Comparison of ENCODE assay signal across 7 mouse cellular contexts in genomic region chr11:115813507-115814296, GRCm38 (mm10). TPM values are rescaled to one million over a fixed set of nuclear protein-coding genes. Genes with fewer than 3 reads are reported as not detected.
DNase-seq lines count a peak whose midpoint lies in the region; ATAC-seq lines count a peak whose summit lies in the region.

Caskin2 (minus strand) TSS chr11:115813639.

- under 1% methylated on average over 42 of the region's 44 CpGs for WGBS in intestine, embryonic 16.5 days
- under 1% methylated on average over 41 of the region's 44 CpGs for WGBS in midbrain, embryonic 11.5 days

- H3K4me2 ChIP-seq in intestine, embryonic 16.5 days (ENCODE audit: low read depth, low read length), result peak within 1 kb of the TSS; percentile 90
- peak within 1 kb of the TSS; percentile 89 for H3K4me2 ChIP-seq in midbrain, embryonic 11.5 days

- peak within 1 kb of the TSS; percentile 95 for H3K9ac ChIP-seq in intestine, embryonic 16.5 days (ENCODE audit: low read depth, low read length)
- H3K9ac ChIP-seq in midbrain, embryonic 11.5 days (ENCODE audit: low read length), result peak within 1 kb of the TSS; percentile 80

- peaks cover 53% of the 10 kb centered on the region for H3K4me1 ChIP-seq in intestine, embryonic 16.5 days (ENCODE audit: control insufficient read depth, insufficient read depth, low read length)
- H3K4me1 ChIP-seq in midbrain, embryonic 11.5 days (ENCODE audit: control insufficient read depth, insufficient read depth, low read length), result peaks cover 38% of the 10 kb centered on the region

- H3K4me3 ChIP-seq in intestine, embryonic 16.5 days (ENCODE audit: low read length), result peak within 1 kb of the TSS; percentile 97
- peak within 1 kb of the TSS; percentile 90 for H3K4me3 ChIP-seq in midbrain, embryonic 11.5 days (ENCODE audit: low read depth, low read length)

- H3K27me3 ChIP-seq in intestine, embryonic 16.5 days (replicated peaks; ENCODE audit: control insufficient read depth, insufficient read depth, low read length), result no peaks in the 10 kb centered on the region
- no peaks in the 10 kb centered on the region for H3K27me3 ChIP-seq in midbrain, embryonic 11.5 days (ENCODE audit: control insufficient read depth, insufficient read depth, low read length)

- ATAC-seq in intestine, embryonic 16.5 days, result peak; percentile 90
- ATAC-seq in midbrain, embryonic 11.5 days (ENCODE audit: low FRiP score), result peak; percentile 91

- peak; percentile 98 for DNase-seq in adrenal gland, adult 2 months
- DNase-seq in embryo, embryonic 11.5 days (ENCODE audit: low read depth, low spot score), result peak; percentile 96
- DNase-seq in gastrocnemius, postnatal 4 days (ENCODE audit: low spot score in 2 of 2), result peak; percentile 94 to 98
- DNase-seq in left cerebral cortex, postnatal 36 days (ENCODE audit: low spot score in 2 of 2), result peak; percentile 80 to 85
- peak; percentile 99 for DNase-seq in midbrain, embryonic 11.5 days (ENCODE audit: low spot score, missing footprints)
- DNase-seq in skeletal muscle tissue, adult 2 months (ENCODE audit: low read depth, low spot score), result peak; percentile 97

- no peaks in the 10 kb centered on the region for H3K36me3 ChIP-seq in intestine, embryonic 16.5 days (ENCODE audit: control insufficient read depth, insufficient read depth, low read length)
- H3K36me3 ChIP-seq in midbrain, embryonic 11.5 days (ENCODE audit: control insufficient read depth, insufficient read depth, low read length), result no peaks in the 10 kb centered on the region

- intact Hi-C loops in left cerebral cortex, postnatal 36 days (cut with DNase I), result loop anchor here (1.0 to 5.0 kb wide), 3 partner anchors 46 to 166 kb away; partner anchors contain the start of gene Tmem94

- H3K9me3 ChIP-seq in intestine, embryonic 16.5 days (ENCODE audit: control insufficient read depth, low read length), result no peaks in the 10 kb centered on the region
- no peaks in the 10 kb centered on the region for H3K9me3 ChIP-seq in midbrain, embryonic 11.5 days (ENCODE audit: control insufficient read depth, low read length)

- peak within 1 kb of the TSS; percentile 83 for H3K27ac ChIP-seq in intestine, embryonic 16.5 days (ENCODE audit: low read length)
- H3K27ac ChIP-seq in midbrain, embryonic 11.5 days (ENCODE audit: low read depth, low read length), result peak within 1 kb of the TSS; percentile 52; the same call in 1 of the 2 replicates

RNA-seq across cellular contexts. Expression of gene Caskin2, which starts in this region (rescaled TPM):
- total RNA-seq in adrenal gland, adult 2 months (2021), result 10 to 100 TPM; 53.7 to 64.2 TPM
- polyA plus RNA-seq in adrenal gland, adult 2 months (2012; rRNA removed), result 110 and 114 TPM in 2 replicates
- 10 to 100 TPM; 26.1 to 26.8 TPM for total RNA-seq in gastrocnemius, postnatal 4 days (2021)
- 11.2 and 11.7 TPM in 2 replicates for polyA plus RNA-seq in intestine, embryonic 16.5 days (2015; fragmentation: Nextera tagmentation; extraction: Ambion mirVana)
- 10 to 100 TPM; 19.1 to 19.9 TPM for total RNA-seq in left cerebral cortex, postnatal 36 days (2021)
- 10.4 and 11.7 TPM in 2 replicates for polyA plus RNA-seq in midbrain, embryonic 11.5 days (2014; fragmentation: Nextera tagmentation; extraction: Ambion mirVana)

Comparison
In these comparisons a context has a peak if more than half of its experiments do, and no peak if none do; other contexts are left out.
1. Peak in every context shown above with its lines: DNase-seq, ATAC-seq, H3K4me3 ChIP-seq and H3K27ac ChIP-seq.